Mouse (Mus musculus) neural tube, embryonic 13.5 days (tissue): Measurements from ENCODE around the gene Lcorl. TPM values are rescaled to one million over a fixed set of nuclear protein-coding genes. Genes with fewer than 3 reads are reported as not detected.

Experiments
- ATAC-seq: fragments of 200-750 bp; cut with Nextera tagmentation; 2 replicates; pipeline ENCODE4 v1.8.0; 2017; ENCODE audit warnings: low read depth, mild to moderate bottlenecking, moderate TSS enrichment, moderate library complexity
- H3K27ac ChIP-seq: fragments of 300-500 bp; sonication (generic); replicated peaks from 2 replicates; pipeline ENCODE4 v1.5.1; 2015; ENCODE audit warnings: moderate library complexity, mild to moderate bottlenecking, inconsistent platforms
- H3K27me3 ChIP-seq: fragments of 300-500 bp; sonication (generic); 2 replicates; pipeline ENCODE4 v1.6.1; 2015; ENCODE audit warnings: mild to moderate bottlenecking, inconsistent platforms
- H3K36me3 ChIP-seq: fragments of 300-500 bp; sonication (generic); 2 replicates; pipeline ENCODE4 v1.6.1; 2015; ENCODE audit warnings: mild to moderate bottlenecking, inconsistent platforms
- H3K4me1 ChIP-seq: fragments of 300-500 bp; sonication (generic); replicated peaks from 2 replicates; pipeline ENCODE4 v1.6.1; 2015; ENCODE audit warnings: inconsistent platforms
- H3K4me2 ChIP-seq: fragments of 300-500 bp; sonication (generic); 2 replicates; pipeline ENCODE4 v1.6.1; 2015; ENCODE audit warnings: inconsistent platforms, mild to moderate bottlenecking, moderate library complexity
- H3K4me3 ChIP-seq: fragments of 300-500 bp; sonication (generic); 2 replicates; pipeline ENCODE4 v1.5.1; 2015; ENCODE audit warnings: mild to moderate bottlenecking, inconsistent platforms
- H3K9ac ChIP-seq: fragments of 300-500 bp; sonication (generic); 2 replicates; pipeline ENCODE4 v1.6.1; 2015; ENCODE audit warnings: moderate library complexity, mild to moderate bottlenecking, inconsistent platforms
- H3K9me3 ChIP-seq: fragments of 300-500 bp; sonication (generic); 2 replicates; pipeline ENCODE4 v1.6.1; 2016; ENCODE audit warnings: inconsistent platforms
- whole genome bisulfite sequencing: fragments of 180-500 bp; shearing (Covaris S2); methylation state at CpG from one replicate; pipeline ENCODE4 v1.1.7; 2015; 5-methylcytosine and 5-hydroxymethylcytosine counted together
- polyA plus RNA-seq: library from polyadenylated mRNA; unstranded; fragments of >200 nt; fragmentation: Nextera tagmentation; extraction: Ambion mirVana; gene quantifications from 2 replicates; pipeline ENCODE4 v1.2.1, GENCODE M21; 2015

The Lcorl gene
- polyA plus RNA-seq, 1 experiment from 2014 or later, result 49.0 TPM

DNA sequence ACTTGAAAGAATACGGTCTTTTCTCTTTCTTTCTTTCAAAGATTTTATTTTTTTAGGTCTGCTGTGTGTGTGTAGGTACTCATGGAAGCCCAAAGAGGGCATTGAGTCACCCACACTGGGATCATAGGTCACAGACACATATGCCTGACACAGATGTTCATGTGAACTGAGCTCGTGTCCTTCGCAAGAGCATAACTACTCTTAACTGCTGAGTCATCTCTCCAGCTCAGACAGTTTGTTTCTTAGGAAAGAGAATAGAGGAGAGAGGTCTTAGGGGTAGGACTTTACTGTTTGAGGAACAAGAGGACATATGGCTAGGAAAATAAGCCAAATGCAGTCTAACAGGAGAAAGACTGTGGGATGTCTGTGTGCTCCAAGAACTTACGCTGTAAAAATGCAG lies 168.3 kb downstream of the Lcorl start:
- H3K27ac ChIP-seq, result no peak overlapping the region
- H3K27me3 ChIP-seq, result no peaks in the 10 kb centered on the region
- WGBS, result 86% methylated on average over 4 of the region's 4 CpGs
- no peaks in the 10 kb centered on the region for H3K4me1 ChIP-seq
- H3K36me3 ChIP-seq, result 0 out of 2 replicates have a peak, but pooled peaks cover under 1% of the 10 kb centered on the region
- no peak overlapping the region for H3K4me3 ChIP-seq
- H3K4me2 ChIP-seq, result no peak overlapping the region
- ATAC-seq, result no peak
- H3K9ac ChIP-seq, result no peak overlapping the region
- no peaks in the 10 kb centered on the region for H3K9me3 ChIP-seq

DNA sequence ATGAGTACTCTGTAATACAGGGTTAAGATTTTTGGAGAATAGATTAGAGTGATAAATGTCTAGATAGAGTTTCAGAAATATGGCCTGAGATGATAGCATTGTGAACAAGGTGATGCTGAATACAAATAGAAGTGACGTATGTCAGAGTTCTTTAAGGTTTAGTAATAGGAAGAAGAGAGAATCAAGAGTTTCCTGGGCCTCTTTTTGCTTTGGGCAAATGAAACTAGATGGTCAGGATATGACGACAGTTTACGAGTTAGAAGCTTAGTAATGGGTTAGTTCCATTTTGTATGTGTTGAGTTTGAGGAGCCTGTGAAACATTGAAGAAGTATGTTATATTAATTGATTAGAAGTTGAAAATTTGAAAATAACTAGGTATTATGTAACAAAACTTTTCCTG lies 171.2 kb downstream of the Lcorl start:
- H3K27ac ChIP-seq, result no peak overlapping the region
- ATAC-seq, result no peak
- no peak overlapping the region for H3K9ac ChIP-seq
- WGBS, result 96% methylated on average over 3 of the region's 3 CpGs
- H3K4me3 ChIP-seq, result no peak overlapping the region
- H3K4me1 ChIP-seq, result no peaks in the 10 kb centered on the region
- H3K36me3 ChIP-seq, result 0 out of 2 replicates have a peak, but pooled peaks cover 6% of the 10 kb centered on the region
- H3K4me2 ChIP-seq, result no peak overlapping the region
- no peaks in the 10 kb centered on the region for H3K27me3 ChIP-seq
- no peaks in the 10 kb centered on the region for H3K9me3 ChIP-seq

DNA sequence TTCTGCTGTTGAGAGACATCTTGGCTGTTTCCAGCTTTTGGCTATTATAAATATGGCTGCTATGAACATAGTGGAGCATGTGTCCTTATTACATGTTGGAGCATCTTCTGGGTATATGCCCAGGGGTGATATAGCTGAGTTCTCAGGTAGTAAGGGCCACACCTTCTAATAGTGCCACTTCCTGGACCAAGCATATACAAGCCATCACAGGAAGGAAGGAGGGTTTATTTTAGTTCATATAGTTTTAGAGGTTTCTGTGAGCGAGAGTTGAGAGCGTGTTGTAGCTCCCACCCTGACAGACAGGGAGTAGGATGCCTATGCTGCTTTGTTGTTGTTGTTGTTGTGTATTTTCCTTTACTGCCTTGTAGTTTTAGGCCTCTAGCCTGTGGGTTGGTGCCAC lies 172.2 kb downstream of the Lcorl start:
- Histone ChIP-seq H3K27me3 (no peaks in the 10 kb centered on the region), H3K36me3 (0 out of 2 replicates have a peak, but pooled peaks cover 6% of the 10 kb centered on the region), H3K27ac (no peak overlapping the region), H3K9me3 (no peaks in the 10 kb centered on the region), H3K4me2 (no peak overlapping the region), H3K9ac (no peak overlapping the region), H3K4me3 (no peak overlapping the region), H3K4me1 (no peaks in the 10 kb centered on the region)
- WGBS, result 94% methylated on average over 2 of the region's 2 CpGs
- ATAC-seq, result no peak

DNA sequence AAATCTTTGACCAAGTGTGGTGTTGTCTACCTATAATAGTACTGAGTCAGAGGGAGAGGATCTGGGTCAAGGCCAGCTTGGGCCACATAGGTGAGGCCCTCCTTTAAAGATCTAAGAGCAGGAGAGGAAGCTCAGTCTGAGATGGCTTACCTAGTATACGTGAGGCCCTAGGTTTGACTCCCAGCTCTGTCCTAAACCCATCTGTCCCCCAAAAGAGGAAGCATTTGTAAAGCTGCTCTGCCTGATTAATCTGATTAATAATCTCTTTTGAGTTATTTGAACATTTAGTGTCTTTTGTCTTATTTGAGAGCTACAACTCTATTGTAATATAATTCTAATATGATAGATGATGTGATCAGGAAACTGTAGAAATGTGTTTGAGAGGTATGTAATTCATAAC lies 174.0 kb downstream of the Lcorl start:
- no peak overlapping the region for H3K4me2 ChIP-seq
- H3K9ac ChIP-seq, result no peak overlapping the region
- no peak overlapping the region for H3K4me3 ChIP-seq
- H3K27me3 ChIP-seq, result no peaks in the 10 kb centered on the region
- 0 out of 2 replicates have a peak, but pooled peaks cover 6% of the 10 kb centered on the region for H3K36me3 ChIP-seq
- WGBS, result 100% methylated on average over 1 of the region's 1 CpGs
- no peak overlapping the region for H3K27ac ChIP-seq
- no peaks in the 10 kb centered on the region for H3K4me1 ChIP-seq
- H3K9me3 ChIP-seq, result no peaks in the 10 kb centered on the region
- ATAC-seq, result no peak

DNA sequence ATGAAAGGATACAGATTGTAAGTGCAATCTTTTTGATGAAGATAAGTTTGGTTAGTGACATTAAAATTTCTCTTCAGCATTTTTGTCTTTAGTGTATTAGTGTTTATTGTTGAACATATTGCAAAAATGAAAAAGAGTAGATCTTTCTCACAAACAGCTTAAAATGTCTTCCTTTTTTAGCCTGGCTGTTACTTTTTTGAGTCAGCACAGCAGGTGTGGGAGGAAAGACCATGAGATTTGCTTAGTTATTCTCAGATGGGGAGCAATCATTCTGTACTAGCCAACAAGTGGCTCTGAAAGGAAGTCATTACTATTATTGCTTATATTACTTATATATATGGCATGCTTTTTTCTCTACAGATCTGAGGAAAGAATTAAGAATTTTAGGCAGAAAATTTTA lies 177.5 kb downstream of the Lcorl start:
- Histone ChIP-seq H3K4me2 (no peak overlapping the region), H3K27me3 (no peaks in the 10 kb centered on the region), H3K4me3 (no peak overlapping the region), H3K27ac (no peak overlapping the region), H3K4me1 (no peaks in the 10 kb centered on the region), H3K9ac (no peak overlapping the region), H3K36me3 (0 out of 2 replicates have a peak, but pooled peaks cover 6% of the 10 kb centered on the region), H3K9me3 (no peaks in the 10 kb centered on the region)
- ATAC-seq, result no peak

DNA sequence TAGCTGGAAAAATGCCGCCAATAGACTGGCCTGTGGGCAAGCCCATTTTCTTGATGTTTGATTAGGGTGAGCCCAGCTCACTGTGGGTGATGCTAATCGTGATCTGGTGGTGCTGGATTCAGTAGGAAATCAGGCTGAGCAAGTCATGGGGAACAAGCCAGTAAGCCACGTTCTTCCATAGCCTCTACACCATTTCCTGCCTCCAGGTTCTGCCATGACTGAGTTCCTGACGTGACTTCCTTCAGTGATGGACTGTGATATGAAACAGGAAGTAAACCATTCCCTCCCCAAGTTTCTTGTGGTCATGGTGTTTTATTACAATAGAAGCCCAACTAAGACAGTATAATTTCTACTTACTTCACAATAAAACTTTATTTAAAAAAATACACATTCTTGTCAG lies 179.8 kb downstream of the Lcorl start:
- 87% methylated on average over 4 of the region's 4 CpGs for WGBS
- Histone ChIP-seq H3K4me3 (no peak overlapping the region), H3K36me3 (no peaks in the 10 kb centered on the region), H3K4me1 (no peaks in the 10 kb centered on the region), H3K27me3 (no peaks in the 10 kb centered on the region), H3K4me2 (no peak overlapping the region), H3K9ac (no peak overlapping the region), H3K9me3 (no peaks in the 10 kb centered on the region), H3K27ac (no peak overlapping the region)
- no peak for ATAC-seq

DNA sequence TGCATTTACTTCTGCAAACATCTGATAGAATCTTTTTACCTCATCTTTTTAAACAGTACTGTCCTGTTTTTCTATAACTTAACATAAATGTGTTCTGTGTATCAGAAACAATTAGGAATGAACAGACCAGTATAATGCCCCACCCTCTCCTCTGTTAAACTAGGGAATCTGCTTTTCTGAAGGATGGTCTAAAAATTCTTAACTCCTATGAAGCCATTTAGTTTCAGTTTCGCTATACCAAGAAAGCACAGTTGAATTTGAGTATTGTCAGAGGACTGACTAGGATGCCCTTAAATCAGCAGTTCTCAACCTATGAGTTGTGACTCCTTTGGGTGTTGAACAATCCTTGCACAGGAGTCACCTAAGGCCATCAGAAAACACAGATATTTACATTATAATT lies 182.4 kb downstream of the Lcorl start:
- H3K9ac ChIP-seq, result no peak overlapping the region
- H3K36me3 ChIP-seq, result no peaks in the 10 kb centered on the region
- H3K9me3 ChIP-seq, result no peaks in the 10 kb centered on the region
- no peak for ATAC-seq
- H3K4me3 ChIP-seq, result no peak overlapping the region
- no peak overlapping the region for H3K27ac ChIP-seq
- H3K27me3 ChIP-seq, result no peaks in the 10 kb centered on the region
- 100% methylated on average over 1 of the region's 1 CpGs for WGBS
- H3K4me2 ChIP-seq, result no peak overlapping the region
- peaks cover 9% of the 10 kb centered on the region for H3K4me1 ChIP-seq

DNA sequence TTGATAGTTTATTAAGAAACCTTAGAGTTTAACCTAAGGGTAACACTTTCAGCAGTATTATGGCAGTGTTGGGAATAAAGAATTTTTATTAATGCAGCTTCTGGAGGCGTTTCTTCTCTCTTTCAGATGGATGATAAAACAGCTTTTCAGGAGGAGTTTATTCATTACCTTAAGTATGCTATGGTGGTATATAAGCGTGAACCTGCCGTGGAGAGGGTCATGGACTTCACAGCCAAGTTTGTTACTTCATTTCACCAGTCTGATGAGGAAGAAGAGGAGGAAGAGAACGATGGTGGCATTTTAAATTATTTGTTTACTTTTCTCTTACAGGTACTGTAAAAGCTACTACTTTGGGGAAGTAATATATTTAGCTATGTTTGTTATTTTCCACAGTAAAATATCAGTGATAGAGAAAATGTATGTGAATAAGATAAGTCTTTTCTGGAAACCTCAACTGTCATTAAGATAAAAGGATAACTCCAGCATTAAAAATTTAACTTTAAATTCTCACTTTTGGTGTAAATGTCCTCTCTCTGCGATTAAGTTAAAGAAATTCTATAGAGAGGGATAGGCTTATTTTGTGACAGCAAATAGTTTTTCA lies 186.4 kb downstream of the Lcorl start:
- Histone ChIP-seq H3K4me3 (peak overlapping the region; percentile 81), H3K9me3 (no peaks in the 10 kb centered on the region), H3K4me2 (peak overlapping the region; percentile 91), H3K36me3 (no peaks in the 10 kb centered on the region), H3K27me3 (no peaks in the 10 kb centered on the region), H3K9ac (no peak overlapping the region), H3K27ac (no peak overlapping the region), H3K4me1 (peaks cover 17% of the 10 kb centered on the region)
- no peak for ATAC-seq
- WGBS, result 49% methylated on average over 5 of the region's 5 CpGs

DNA sequence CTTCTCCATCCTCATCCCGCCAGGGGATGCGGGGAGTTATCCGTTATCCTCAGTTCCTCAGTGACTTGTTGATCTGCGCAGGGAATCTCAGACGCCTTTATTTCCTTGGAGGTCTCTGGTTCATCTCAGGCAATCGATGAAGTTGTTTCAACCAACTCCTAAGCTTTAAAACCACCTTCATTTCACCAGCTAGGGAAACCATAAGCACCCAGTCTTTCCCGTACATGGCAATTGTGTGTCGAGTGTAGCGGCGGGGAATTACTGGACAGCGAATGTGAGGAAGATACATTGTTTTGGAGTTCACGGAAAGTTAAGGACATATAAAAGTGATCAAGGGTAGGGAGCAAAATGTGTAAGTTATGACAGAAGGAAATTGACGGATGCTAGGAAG lies 187.1 kb downstream of the Lcorl start:
- WGBS, result 1% methylated on average over 13 of the region's 13 CpGs
- Histone ChIP-seq H3K9ac (peak overlapping the region; percentile 72), H3K9me3 (no peaks in the 10 kb centered on the region), H3K27ac (no peak overlapping the region), H3K4me1 (peaks cover 17% of the 10 kb centered on the region), H3K27me3 (no peaks in the 10 kb centered on the region), H3K36me3 (no peaks in the 10 kb centered on the region), H3K4me3 (peak overlapping the region; percentile 81), H3K4me2 (peak overlapping the region; percentile 91)
- ATAC-seq, result no peak

DNA sequence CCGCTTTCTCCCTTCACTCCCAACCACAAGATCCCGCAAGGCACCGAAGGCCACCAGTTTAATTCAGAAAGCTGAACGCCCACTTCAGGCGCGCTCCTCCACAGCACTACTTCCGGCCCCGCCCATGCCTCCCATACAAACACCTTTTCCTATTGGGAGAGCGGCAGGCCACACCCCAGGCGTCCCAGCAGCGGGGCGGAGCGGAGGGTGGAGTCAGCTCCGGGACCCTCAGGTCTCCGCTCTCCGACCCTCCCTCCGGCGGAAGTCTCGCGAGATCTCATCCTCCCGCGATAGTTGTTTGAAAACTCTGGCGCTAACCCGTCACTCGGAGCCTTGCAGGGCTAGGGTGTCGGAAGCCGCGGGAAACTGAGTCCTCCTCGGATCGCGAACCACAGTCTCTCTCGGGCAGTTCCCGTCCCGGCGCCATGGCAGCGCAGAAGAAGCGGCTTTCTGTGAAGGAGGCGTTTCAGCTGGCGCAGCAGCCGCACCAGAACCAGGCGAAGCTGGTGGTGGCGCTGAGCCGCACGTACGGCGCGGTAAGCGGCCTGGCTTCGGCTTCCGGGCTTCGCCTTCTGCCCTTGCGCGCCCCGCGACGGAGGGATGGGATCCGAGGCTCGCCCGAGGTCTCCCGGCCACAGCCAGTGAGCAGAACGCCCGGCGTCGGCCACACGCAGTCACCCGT lies 187.7 kb downstream of the Lcorl start, which contains the start of gene Ncapg:
TSS of gene Ncapg (plus strand) at position 322 of the 682 bp plus-strand sequence.
- under 1% methylated on average over 66 of the region's 66 CpGs for WGBS
- H3K27ac ChIP-seq, result peak within 1 kb of the TSS; percentile 81

DNA sequence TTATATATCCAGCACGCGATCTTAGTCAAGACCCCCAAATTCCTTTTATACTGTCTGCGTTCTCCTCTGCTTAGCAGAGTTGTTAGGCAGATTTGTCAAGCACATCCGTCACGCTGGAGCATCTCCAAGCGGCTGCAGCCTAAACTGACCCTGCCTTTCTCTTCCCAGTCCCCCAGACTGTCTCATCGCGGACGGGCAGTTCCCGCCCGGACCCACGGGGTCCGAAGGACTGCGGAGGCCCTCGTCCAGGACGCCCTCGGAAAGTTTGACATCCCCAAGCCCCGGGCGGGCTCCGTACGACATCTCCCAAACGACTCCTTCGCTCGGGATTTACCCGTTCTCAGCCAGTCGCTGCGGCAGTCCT lies 188.2 kb downstream of the Lcorl start:
- peak overlapping the region; percentile 91 for H3K4me2 ChIP-seq
- peak overlapping the region; percentile 81 for H3K4me3 ChIP-seq
- peaks cover 17% of the 10 kb centered on the region for H3K4me1 ChIP-seq
- H3K9me3 ChIP-seq, result no peaks in the 10 kb centered on the region
- H3K9ac ChIP-seq, result peak overlapping the region; percentile 84
- WGBS, result 1% methylated on average over 27 of the region's 27 CpGs
- H3K27ac ChIP-seq, result peak overlapping the region; percentile 81
- peak; percentile 83 for ATAC-seq
- no peaks in the 10 kb centered on the region for H3K27me3 ChIP-seq
- H3K36me3 ChIP-seq, result no peaks in the 10 kb centered on the region

More for the DNA sequence above, 187.7 kb downstream of the Lcorl start, which contains the start of gene Ncapg:
- no peaks in the 10 kb centered on the region for H3K27me3 ChIP-seq
- peak within 1 kb of the TSS; percentile 91 for H3K4me2 ChIP-seq
- no peaks in the 10 kb centered on the region for H3K9me3 ChIP-seq
- H3K4me3 ChIP-seq, result peak within 1 kb of the TSS; percentile 81
- peaks cover 17% of the 10 kb centered on the region for H3K4me1 ChIP-seq
- no peaks in the 10 kb centered on the region for H3K36me3 ChIP-seq
- ATAC-seq, result peak; percentile 100
- H3K9ac ChIP-seq, result peak within 1 kb of the TSS; percentile 84

DNA sequence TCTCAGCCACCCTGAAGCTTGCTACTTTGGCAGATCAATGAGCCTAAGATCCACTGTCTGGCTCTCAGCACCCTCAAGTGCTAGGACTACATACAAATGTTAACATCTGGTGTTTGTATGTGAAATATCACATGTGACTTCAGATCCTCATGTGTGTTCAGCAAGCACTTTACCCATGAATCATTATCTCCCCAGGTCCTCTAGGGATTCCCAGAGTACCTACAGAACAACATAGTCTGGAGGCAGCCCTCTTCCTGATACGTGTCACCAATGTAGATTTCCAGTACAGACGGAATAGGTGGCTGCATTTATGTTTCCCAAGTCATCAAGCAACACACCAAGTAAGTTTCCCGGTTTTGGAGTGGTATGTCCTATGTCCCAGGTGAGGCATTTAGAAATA lies 188.6 kb downstream of the Lcorl start:
- ATAC-seq, result peak; percentile 29
- H3K27me3 ChIP-seq, result no peaks in the 10 kb centered on the region
- peak overlapping the region; percentile 81 for H3K27ac ChIP-seq
- peaks cover 17% of the 10 kb centered on the region for H3K4me1 ChIP-seq
- peak overlapping the region; percentile 91 for H3K4me2 ChIP-seq
- H3K9ac ChIP-seq, result peak overlapping the region; percentile 84
- 0% methylated on average over 3 of the region's 3 CpGs for WGBS
- no peaks in the 10 kb centered on the region for H3K36me3 ChIP-seq
- H3K4me3 ChIP-seq, result peak overlapping the region; percentile 81
- H3K9me3 ChIP-seq, result no peaks in the 10 kb centered on the region
